Mouse (Mus musculus): ENCODE results near the gene Pcsk5.

- TF ChIP-seq CTCF (IDR thresholded peaks at IDR 0.05; ENCODE audit: extremely low read depth, insufficient read length, insufficient replicate concordance, low read depth, low read length): no peak
- no peak for TF ChIP-seq POLR2A (IDR thresholded peaks at IDR 0.05; ENCODE audit: low read depth, low read length)
These were observed 260.0 kb downstream of the Pcsk5 start for GRCm38 (mm10) chr19:17577412-17577811.
